Mouse (Mus musculus) spleen, adult 10 weeks (tissue): ENCODE results near the gene Helq. TPM values are rescaled to one million over a fixed set of nuclear protein-coding genes. Genes with fewer than 3 reads are reported as not detected.

Experiments
- polyA plus RNA-seq: library from polyadenylated mRNA; stranded (reverse); fragments of 350-450 nt; fragmentation: Illumina TruSeq; extraction: RNeasy Lipid Tissue Mini Kit (QIAGEN cat#74804); gene quantifications from one replicate; pipeline ENCODE4 v1.2.3, GENCODE M21; 2015; ENCODE audit warnings: low replicate concordance; ENCODE audit not compliant: insufficient read depth

The Helq gene
- polyA plus RNA-seq = 20.0 TPM

GRCm38 (mm10) chr5:100798165-100798860 lies at the start of gene Helq, which contains the start of gene Mrps18c:
Helq (minus strand) TSS chr5:100798598.
Mrps18c (plus strand) TSS chr5:100798627.

GRCm38 (mm10) chr5:100845485-100845847 lies 47.1 kb upstream of the Helq start, which contains the start of gene Gpat3:
Gpat3 (plus strand) TSS chr5:100845713.

GRCm38 (mm10) chr5:100820483-100821184 lies 22.2 kb upstream of the Helq start, which contains the start of gene Abraxas1:
Abraxas1 (minus strand) TSS chr5:100820965.

GRCm38 (mm10) chr5:100719235-100720088 lies 78.9 kb downstream of the Helq start, which contains the start of gene Hpse:
Hpse (minus strand) TSS chr5:100719716.

Other genes starting within 250 kb of the Helq start
- gene Plac8, start 226.4 kb downstream of the Helq start, polyA plus RNA-seq = 767 TPM
- 69.1 TPM for gene Coq2, start 123.5 kb downstream of the Helq start, polyA plus RNA-seq
- 36.3 TPM for gene Hpse, start 78.9 kb downstream of the Helq start, polyA plus RNA-seq
- gene Mrps18c, start within 50 bp of the Helq start, polyA plus RNA-seq = 104 TPM
- 29.5 TPM for gene Abraxas1, start 22.4 kb upstream of the Helq start, polyA plus RNA-seq
- 7.9 TPM for gene Gpat3, start 47.1 kb upstream of the Helq start, polyA plus RNA-seq